Mouse (Mus musculus) cerebellum, postnatal 4 days (tissue): Measurements from ENCODE around the gene Gm20683.
"Not testable (repeated sequence)": the region's sequence is repeated elsewhere in the genome, so short reads cannot be mapped to it uniquely, and the experiment has no call there.

Experiments
- DNase-seq, 2 experiments: peaks; one replicate each; pipeline ENCODE4 v3.0.0; 2022; ENCODE audit warnings: low spot score in 2 of 2, mixed read lengths in 1 of 2

The Gm20683 gene

DNA sequence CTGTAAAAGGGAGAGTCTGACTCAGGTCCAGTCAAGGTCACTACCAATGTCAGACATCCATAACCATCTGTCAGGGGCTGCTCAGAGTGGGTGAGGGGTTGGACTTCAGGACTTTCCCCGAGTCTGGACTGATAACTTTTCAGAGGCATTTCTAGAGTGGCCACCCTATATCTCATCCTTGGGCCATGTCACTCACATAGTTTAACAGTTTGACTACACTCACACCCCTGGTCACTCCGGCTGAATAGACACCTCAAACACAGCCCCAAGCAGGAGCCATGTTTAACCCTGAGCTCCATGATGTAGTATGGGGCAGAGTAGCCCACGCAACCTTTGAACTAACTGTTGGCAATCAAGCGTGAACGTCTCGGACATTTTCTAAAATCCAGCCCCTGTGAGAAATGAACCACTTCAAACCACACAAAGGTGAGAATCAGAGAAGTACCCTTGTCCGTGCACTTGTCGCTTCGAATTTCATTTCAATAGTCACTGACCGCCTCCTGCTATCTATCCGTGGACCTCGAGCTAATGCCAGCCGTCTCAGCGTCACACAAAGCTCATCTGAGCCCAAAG, 32.7 kb upstream of the Gm20683 start:
- DNase-seq = no peak

DNA sequence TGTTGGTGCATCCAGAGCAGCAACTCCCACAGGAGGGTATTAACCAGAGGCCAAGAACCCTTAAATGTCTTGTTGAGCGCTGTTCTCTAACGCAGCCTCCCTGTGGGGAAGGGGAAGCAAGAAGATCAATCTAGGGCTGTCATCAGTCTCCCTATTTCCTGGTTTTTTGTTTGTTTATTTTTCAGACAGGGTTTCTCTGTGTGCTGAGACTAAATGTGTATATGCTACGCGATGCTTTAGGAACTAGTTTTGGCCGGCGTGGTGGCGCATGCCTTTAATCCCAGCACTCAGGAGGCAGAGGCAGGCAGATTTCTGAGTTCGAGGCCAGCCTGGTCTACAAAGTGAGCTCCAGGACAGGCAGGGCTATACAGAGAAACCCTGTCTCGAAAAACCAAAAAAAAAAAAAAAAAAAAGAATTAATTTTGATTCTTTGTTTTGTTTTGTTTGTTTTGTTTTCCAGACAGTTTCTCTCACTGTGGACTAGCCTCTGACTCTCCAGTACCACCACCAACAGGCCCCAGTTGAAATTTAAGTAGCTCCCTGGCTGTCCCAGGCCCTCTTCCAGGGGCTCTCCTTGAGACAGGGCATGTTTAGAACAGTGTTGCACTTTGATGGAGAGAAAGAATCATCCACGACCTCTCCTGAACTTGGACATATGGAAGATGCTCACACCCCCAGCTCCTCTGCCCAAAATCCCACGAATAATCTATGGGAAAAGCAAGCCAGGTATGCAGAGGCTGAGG, 32.0 kb upstream of the Gm20683 start:
- no peak for DNase-seq

DNA sequence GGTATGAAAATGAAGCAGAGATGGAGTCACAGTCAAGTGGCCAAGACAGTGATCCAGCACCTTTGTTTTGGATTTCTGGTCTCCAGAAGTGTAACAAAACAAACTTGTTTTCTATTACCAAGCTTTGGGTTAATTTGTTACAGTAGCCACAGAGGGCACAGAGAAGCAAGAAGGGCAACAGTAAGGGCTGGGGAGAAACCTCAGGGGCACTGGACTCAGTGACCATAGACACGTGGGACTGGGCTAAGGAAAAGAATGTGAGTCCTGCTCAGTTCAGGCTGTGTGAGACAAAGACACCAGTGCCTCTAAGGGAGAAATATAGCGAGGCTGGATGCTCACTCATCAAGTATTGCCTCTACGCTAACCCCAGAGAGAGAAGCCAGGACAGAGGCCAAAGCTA, 31.1 kb upstream of the Gm20683 start:
- no peak for DNase-seq

DNA sequence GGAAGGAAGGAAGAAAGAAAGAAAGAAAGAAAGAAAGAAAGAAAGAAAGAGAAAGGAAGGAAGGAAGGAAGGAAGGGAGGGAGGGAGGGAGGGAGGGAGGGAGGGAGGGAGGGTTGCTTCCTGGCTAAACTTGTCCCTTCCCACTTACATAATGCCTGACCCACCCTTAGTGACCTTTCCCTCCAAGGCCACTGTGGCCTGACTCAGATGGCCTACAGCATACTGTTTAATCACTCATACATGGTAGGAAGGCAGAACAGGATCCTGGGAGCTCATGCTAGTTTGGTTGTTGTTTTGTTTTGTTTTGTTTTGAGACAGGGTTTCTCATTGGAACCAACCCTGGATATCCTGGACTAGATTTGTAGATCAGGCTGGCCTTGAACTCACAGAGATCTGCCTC, 30.0 kb upstream of the Gm20683 start:
- DNase-seq = not testable (repeated sequence)

DNA sequence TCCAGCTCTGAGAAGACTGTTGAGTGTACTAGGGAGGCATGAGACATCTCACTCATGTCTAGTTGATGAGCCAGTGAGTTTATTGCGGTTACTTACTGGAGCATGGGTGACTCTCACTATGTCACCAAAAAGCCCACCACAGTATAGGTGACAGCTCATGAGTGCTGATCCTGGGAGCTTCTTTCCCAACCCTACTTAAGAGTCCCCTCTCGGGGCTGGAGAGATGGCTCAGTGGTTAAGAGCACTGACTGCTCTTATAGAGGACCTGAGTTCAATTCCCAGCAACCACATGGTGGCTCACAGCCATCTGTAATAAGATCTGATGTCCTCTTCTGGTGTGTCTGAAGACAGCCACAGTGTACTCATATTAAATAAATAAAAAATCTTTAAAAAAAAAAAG, 28.4 kb upstream of the Gm20683 start:
- DNase-seq = no peak

DNA sequence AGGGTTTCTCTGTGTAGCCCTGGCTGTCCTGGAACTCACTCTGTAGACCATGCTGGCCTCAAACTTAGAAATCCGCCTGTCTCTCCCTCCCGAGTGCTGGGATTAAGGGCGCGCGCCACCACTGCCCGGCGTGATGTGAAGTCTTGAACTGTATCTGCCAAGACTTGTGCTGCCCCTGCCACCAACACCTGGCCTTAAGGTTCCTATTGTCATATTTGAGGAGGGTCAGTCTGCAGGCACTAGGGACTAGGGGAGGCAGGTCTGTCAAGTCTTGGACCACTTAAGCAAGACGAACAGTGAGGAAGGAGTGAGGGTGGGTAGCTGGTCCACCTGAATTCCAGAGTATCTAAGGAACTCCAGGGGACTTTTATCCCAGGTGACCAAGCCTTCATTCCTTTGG, 27.9 kb upstream of the Gm20683 start:
- DNase-seq = no peak

DNA sequence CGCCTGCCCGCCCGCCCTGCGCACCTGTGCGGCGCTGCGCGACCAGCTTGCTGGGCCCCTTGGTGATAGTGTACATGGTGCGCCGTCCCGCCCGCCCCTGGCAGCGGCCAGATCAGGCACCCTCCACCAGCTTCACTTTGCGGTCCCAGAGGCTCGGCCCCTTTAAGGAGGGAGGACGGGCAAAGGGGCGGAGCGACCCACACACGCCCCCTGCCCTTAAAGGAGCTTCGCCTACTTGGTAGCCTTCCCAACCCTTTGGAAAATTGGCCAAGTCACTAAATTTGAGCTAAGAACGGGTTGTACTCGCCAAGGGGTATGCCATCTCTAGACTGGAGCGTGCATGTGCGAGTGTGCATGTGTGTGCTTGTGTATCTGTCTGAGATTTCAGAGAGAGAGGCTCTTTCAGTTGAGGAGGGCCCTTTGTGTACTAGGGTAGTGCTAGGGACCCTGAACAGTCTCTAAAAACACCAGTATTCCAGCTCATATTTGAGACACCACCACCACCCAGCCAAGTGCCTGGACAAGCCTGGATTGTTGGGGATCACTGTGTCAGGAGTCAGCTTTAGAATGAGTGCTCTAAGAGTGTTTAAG, 27.1 kb upstream of the Gm20683 start, which contains the start of gene Mcrip2:
Mcrip2 (minus strand) TSS at position 164 of the 591 bp plus-strand sequence.
- peak in 1 of 2 experiments; percentile 69 for DNase-seq

DNA sequence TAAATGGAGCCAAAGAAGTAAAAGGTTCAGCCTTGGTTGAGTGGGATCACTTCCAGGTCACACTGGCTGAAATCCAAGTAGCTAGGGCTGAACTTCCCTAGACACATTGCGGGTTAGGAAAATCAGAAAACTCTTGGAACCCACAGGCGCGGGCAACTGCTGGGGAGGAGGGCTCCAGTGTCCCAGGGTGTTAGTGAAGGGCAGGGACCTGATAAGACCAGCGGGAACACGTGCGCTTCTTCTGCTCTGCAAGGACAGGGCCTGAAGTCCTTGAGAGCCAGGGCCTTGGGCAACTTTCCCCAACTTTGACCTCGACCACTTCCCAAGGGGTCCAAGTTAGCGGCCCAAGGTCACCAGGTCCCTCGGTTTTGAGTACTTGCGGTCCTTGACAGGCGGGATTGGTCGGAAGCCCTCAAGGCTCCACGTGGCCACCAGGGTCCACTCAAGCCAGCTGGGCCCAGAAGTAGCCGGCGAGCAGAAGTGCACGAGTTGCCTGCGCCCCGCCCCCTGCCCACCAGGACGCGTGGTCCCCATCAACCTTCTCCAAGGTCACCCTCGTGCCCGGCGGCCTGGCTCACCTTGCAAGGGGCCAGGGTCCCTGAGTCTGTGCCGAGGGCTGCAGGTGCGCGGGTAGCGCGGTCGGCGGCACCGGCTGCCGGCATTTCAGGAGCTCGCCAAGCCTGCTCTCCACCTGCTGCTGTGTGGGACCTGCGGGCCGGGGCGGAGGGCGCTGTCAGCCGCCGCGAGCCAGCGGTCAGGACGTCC, 26.5 kb upstream of the Gm20683 start:
- DNase-seq = no peak

DNA sequence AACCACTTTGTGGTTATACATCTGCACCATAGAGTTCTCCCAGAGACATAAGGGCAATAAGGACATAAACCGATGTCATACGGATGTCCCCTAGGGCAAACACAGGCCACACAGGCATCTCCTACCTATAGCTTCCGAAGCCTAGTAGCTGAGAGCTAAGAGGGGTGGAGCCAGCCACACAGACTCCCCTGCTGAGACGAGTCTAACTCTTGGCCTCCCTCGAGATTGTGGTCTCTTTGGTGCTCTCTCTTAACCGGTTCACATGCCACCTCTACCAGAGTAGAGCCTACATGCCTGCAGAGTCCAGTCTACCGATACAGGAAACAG, 25.9 kb upstream of the Gm20683 start:
- no peak for DNase-seq

DNA sequence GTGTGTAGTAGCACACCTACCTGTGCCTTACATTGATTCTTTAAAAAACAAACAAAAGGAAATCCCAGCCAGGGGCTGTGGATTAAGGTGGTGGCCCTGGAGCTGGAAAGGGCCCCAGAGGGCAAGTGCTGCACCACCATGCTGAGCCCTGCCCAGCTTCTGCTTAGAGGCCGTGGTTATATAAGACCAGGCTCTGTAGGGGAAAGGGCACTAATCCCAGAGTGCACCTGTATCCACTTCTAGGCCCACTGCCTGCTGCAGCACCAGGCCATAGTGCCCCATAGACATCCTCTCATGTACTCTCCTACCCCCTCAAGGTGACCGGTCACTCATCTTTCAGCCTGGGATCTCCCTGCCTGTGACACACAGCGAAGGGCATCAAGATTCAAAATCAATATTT, 24.6 kb upstream of the Gm20683 start:
- DNase-seq = no peak

DNA sequence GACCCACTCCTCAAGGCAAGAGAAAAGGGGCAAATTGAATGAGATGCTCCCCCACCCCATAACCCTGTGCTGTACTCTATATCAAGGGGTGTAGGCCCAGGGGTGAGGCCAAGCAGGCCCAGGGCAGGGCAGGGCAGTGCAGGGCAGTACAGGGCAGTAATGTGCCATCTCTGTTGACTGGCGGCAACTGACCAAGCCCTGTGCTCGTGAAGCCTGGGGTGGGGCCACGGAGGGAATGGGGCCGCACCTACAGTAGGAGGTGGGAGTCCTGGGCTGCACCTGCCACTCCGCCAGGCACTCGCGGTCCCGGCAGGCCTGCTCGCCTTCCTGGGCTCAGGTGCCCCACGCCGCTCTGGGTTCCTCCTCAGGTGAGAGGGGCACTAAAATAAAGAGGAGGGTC, 23.7 kb upstream of the Gm20683 start:
- no peak for DNase-seq

DNA sequence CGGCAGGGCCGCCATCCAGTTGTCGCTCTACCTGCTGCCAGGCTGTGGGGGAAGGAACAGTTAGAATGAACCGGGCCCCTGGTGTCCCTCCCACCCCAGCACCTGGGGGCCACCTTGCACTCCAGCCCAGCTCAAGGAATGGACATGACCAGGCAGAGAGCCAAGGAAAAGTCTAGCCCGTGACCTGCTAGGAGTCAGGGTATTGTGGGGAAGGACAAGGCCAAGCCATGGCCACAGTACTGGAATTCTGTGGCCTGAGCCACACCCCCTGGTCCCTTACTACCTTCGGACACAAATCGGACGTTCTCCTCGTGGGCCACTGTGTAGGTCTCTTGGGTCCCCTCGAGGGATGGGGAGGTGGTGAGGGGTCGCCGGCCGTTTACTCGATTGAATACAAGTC, 22.7 kb upstream of the Gm20683 start:
- no peak for DNase-seq

DNA sequence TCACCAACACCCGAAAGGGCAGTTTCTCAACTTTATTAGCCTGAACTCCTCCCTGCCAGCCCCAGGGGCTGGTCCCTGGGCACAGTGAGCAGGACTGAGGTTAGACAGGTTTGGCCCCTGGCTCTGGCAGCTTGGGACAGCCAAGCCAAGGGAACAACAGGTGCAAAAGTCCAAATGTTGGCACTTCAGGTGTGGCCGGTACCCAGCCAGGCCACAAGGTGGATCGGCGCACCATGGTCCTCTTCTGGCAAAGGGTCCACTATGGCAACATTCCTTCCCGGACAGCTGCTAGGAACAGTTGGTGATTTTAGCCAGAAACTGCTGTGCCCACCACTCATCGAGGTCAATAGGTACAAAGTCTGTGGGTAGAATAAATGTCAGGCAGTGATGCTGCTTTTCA, 22.1 kb upstream of the Gm20683 start:
- no peak for DNase-seq

DNA sequence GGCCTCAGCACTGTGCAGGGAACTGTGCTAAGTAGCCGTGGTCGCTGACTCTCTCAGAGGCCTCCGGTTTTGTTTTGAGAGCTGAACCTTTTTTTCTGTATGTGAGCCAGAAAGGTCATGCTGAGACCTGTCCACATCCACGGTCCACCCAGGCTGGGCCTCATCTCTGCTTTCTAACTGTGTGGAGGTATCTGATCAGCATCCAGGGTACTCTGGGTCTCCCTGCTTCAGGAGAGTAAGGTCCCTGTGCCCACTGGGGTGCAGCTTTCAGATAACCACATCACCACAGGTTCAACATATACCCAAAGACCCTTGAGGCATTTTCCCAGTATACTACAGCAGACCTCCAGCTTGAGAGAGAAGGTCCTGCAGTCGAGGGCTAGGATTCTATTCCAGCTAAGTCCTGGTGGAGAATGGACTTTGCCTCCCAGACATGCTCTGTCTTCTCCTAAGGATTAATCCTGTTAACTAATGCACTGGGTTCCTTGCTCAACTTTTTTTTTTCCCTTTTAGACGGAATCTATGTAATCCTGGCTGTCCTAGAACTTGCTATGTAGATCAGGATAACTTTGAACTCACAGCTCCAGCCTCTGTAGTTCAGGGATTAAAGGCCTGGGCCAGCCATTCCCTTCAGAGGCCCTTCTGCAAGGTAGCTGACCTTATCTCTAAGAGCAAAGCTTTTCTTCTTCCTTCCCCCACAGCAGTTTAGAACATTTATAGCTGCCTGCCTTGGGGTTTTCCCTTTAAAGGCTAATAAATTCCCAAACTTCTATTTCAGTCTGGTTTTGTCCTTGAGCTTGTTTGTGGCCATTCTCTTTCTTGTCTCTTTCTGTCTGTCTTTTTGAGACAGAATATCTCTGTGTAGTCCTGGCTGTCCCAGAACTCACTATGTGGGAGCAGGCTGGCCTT, 20.4 kb upstream of the Gm20683 start:
- no peak for DNase-seq

DNA sequence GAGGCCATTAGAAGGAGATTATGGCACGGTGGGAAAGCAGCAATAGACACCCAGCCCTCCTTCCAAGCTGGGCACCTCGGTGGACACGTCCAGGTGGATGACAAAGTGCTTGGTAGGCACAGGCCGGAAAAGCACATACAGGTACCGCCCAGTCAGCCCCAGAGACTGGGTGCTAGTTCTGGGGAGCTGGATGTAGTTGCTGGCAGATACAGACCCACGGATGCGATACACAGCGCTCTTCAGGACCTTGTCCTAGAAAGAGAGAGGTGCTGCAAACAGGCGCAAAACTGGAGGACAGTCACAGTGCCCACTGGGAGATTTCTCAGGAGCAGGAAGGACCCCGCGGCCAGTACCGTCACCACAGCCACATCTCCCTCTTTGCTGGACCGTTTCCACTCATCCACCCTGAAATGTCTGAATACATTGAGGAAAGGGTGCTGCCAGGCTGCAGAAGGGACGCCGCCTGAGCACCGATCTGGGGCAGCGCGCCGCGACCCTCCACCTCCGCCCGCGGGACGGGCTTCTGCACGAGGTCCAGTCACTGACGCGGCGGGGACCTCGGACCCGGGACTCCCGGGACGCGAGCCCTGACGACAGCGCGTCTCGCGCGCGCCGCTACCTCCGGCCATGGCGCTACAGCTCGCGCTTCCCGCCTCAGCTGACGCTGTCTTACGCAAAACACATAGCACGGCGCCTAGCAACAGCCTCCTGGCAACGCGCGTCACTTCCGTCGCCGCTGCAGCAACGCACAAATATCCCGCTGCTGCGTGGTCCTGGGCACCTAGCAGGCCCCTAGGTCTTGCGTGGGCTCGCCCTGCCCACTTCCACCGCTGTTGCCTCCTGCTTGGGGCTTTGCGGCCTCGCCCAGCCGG, 19.5 kb upstream of the Gm20683 start, which contains the start of gene Wdr90:
Wdr90 (minus strand) TSS at position 670 of the 872 bp plus-strand sequence.
- peak; percentile 80 to 88 for DNase-seq

DNA sequence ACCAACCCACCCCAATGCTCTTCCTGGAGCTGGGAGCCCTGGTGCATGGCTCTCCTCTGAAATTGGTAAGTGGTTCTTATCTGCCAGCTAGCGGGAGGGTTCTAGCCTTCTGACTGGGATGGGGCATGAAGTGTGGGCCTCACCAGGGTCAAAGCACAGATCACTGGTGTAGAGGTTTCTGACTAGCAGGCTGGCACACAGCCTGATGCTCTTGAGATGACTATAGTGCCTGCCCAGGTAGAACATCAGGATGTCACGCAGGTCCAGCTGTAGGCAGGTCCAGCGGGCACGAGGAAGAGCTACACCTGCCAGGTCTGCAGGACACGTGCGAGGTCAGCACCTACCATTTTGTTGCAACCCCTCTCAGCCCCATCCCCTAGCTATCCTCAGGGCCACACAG, 18.7 kb upstream of the Gm20683 start:
- DNase-seq = no peak

DNA sequence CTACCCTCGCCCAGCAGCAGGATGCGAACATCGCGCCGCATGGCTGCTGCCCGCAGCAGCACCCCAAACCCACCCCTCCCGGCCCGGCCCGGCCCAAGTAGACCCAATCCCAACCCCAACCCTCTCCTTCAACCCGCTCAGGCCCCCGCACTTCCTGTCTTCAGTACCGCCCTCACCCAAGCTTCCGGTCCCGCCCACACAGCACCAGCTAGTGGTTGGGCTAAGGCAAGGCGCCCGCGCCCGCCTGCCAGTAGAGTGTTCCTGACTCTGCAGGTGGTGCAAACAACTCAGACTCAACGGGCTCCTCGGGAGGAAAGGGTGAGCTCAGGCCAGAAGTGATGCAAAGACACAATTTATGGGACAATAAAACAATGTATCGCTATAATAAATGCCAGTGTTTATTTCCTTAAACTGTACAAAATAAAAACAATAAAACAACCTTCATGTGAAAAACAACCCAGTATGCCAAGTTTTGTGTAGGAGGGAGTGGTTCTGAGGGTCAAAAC, 2.9 kb upstream of the Gm20683 start, which contains the start of gene Rhot2:
Rhot2 (minus strand) TSS at position 456 of the 506 bp plus-strand sequence.
- peak; percentile 77 to 88 for DNase-seq

DNA sequence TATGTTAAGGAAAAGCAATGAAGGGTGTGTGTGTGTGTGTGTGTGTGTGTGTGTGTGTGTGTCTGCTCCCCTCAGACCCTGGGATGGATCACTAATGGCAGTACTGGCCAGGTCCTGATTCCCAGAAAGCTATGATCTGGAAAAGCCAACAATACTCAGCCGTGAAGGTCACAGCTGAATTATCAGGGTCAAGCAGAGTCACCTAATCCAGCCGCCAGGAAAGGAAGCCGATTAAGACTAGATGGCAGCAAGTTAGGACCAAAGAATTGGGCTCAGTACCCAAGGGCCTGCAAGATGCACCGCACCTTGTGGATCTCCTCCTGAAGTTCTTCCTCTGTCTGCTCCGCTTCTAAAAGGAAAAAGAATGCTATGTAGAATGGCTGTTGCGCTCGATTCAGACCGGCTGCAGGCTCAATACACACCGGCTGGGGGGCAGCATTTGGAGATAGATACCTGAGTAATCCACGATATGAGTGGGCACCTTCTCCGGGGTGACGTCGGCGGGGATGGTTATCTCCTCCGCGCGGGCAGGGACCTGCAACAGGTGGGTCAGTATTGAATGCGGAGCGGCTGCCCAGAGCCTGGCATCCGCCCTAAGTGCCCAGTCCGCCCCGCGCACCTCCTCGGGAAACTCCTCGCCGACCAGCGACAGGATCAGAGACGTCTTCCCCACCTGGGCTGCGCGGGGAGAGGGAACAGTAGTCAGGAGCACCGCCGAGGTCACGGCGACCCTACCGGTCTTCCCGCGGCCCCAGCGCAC, 2.3 kb upstream of the Gm20683 start:
- no peak for DNase-seq

DNA sequence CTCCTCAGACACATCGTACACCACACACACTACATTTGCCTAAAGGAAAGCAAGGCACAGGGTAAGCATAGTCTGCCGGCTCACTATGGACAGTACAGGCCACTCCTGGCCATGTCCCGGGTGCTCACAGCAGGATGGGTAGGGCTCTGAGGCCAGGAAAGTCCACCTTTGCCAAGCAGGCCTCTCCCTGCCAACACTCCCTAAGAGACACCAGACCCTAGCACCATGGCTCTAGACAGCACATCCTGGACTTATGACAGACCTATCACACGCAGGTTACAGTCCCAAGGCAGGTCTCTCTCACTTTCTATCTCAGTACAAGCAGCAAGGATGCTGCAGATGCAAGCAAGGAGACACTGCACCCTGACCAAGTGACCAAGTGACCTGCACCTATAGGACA, 1.6 kb upstream of the Gm20683 start:
- no peak for DNase-seq
